Mouse (Mus musculus) stomach, postnatal 0 days (tissue): ENCODE measurements at regions not wholly inside any gene's neighbourhood (a gene's known extent, or its start where the extent isn't known, plus 50 kb on each side); places are given as distances from the start of the nearest gene placed in this dataset.

ENCODE experiments used
- ATAC-seq: fragments of 200-750 bp; cut with Nextera tagmentation; 2 replicates; pipeline ENCODE4 v1.8.0; 2017; ENCODE audit not compliant: low FRiP score, low TSS enrichment
- DNase-seq: peaks from one replicate; pipeline ENCODE4 v3.0.0-alpha.2; 2016; ENCODE audit warnings: low spot score
- H3K27ac ChIP-seq: fragments of 300-500 bp; sonication (generic); replicated peaks from 2 replicates; pipeline ENCODE4 v1.5.1; 2014; ENCODE audit warnings: mild to moderate bottlenecking, control low read depth
- H3K27me3 ChIP-seq: fragments of 300-500 bp; sonication (generic); 2 replicates; pipeline ENCODE4 v1.6.1; 2014; ENCODE audit warnings: low read length; ENCODE audit not compliant: control insufficient read depth, insufficient read depth
- H3K36me3 ChIP-seq: fragments of 300-500 bp; sonication (generic); 2 replicates; pipeline ENCODE4 v1.6.1; 2014; ENCODE audit warnings: low read length, mixed read lengths; ENCODE audit not compliant: control insufficient read depth, insufficient read depth
- H3K4me1 ChIP-seq: fragments of 300-500 bp; sonication (generic); replicated peaks from 2 replicates; pipeline ENCODE4 v1.6.1; 2014; ENCODE audit warnings: antibody characterized with exemption; ENCODE audit not compliant: control insufficient read depth, insufficient read depth
- H3K4me2 ChIP-seq: fragments of 300-500 bp; sonication (generic); replicated peaks from 2 replicates; pipeline ENCODE4 v1.6.1; 2014; ENCODE audit warnings: low read depth, mild to moderate bottlenecking, control low read depth, moderate library complexity
- H3K4me3 ChIP-seq: fragments of 300-500 bp; sonication (generic); 2 replicates; pipeline ENCODE4 v1.5.1; 2014; ENCODE audit warnings: low read depth, low read length, control low read depth
- H3K9ac ChIP-seq: fragments of 300-500 bp; sonication (generic); 2 replicates; pipeline ENCODE4 v1.6.1; 2014; ENCODE audit warnings: mild to moderate bottlenecking, low read length, control low read depth, mixed read lengths
- H3K9me3 ChIP-seq: fragments of 300-500 bp; sonication (generic); 2 replicates; pipeline ENCODE4 v1.6.1; 2016; ENCODE audit warnings: low read length; ENCODE audit not compliant: control insufficient read depth
- CTCF ChIP-seq: IDR thresholded peaks from 2 replicates; pipeline ENCODE4 v1.5.1; 2016; ENCODE audit warnings: antibody characterized with exemption, low read depth, mild to moderate bottlenecking, moderate library complexity
- EP300 ChIP-seq: optimal IDR thresholded peaks from 2 replicates; pipeline ENCODE3; 2016; ENCODE audit warnings: antibody characterized with exemption
- WGBS: fragments of 180-500 bp; shearing (Covaris S2); extraction: QIAGEN DNeasy Blood & Tissue Kit; methylation state at CpG from one replicate; pipeline ENCODE4 v1.1.7; 2014; 5-methylcytosine and 5-hydroxymethylcytosine counted together

- Histone ChIP-seq H3K9me3 (no peaks in the 10 kb centered on the region), H3K4me2 (peak overlapping the region; percentile 61), H3K9ac (peak overlapping the region; percentile 47; the same call in 1 of the 2 replicates), H3K27ac (no peak overlapping the region), H3K4me1 (peaks cover 6% of the 10 kb centered on the region), H3K36me3 (no peaks in the 10 kb centered on the region), H3K27me3 (peaks cover 15% of the 10 kb centered on the region; the same call in 1 of the 2 replicates), H3K4me3 (peak overlapping the region; percentile 35)
- DNase-seq (no peak), ATAC-seq (peak; percentile 57; the same call in 1 of the 2 replicates)
- no peak for TF ChIP-seq CTCF
- no peak for TF ChIP-seq EP300
- 3% methylated on average over 35 of the region's 35 CpGs for WGBS
Observed at GRCm38 (mm10) chr3:17786721-17787442, 161.3 kb upstream of the Cypt12 start.

- no peaks in the 10 kb centered on the region for H3K36me3 ChIP-seq
- ATAC-seq: no peak
- H3K9me3 ChIP-seq: no peaks in the 10 kb centered on the region
- DNase-seq: no peak
- peaks cover 6% of the 10 kb centered on the region for H3K4me1 ChIP-seq
- H3K27me3 ChIP-seq: peaks cover 15% of the 10 kb centered on the region; the same call in 1 of the 2 replicates
- TF ChIP-seq CTCF (no peak), EP300 (no peak)
- peak overlapping the region; percentile 61 for H3K4me2 ChIP-seq
- no peak overlapping the region for H3K27ac ChIP-seq
- no peak overlapping the region for H3K4me3 ChIP-seq
- WGBS: 10% methylated on average over 18 of the region's 18 CpGs
- no peak overlapping the region for H3K9ac ChIP-seq
Observed at GRCm38 (mm10) chr3:17787443-17788333, 160.5 kb upstream of the Cypt12 start.

- DNase-seq (no peak), ATAC-seq (no peak)
- H3K9me3 ChIP-seq: no peaks in the 10 kb centered on the region
- H3K4me3 ChIP-seq: no peak overlapping the region
- no peak overlapping the region for H3K27ac ChIP-seq
- no peak overlapping the region for H3K9ac ChIP-seq
- 34% methylated on average over 4 of the region's 4 CpGs for WGBS
- H3K27me3 ChIP-seq: peaks cover 16% of the 10 kb centered on the region; the same call in 1 of the 2 replicates
- H3K4me2 ChIP-seq: no peak overlapping the region
- TF ChIP-seq EP300 (no peak), CTCF (no peak)
- peaks cover 6% of the 10 kb centered on the region for H3K4me1 ChIP-seq
- no peaks in the 10 kb centered on the region for H3K36me3 ChIP-seq
Observed at GRCm38 (mm10) chr3:17788334-17788720, 159.9 kb upstream of the Cypt12 start.

- Histone ChIP-seq H3K4me3 (no peak overlapping the region), H3K4me2 (no peak overlapping the region), H3K9me3 (no peaks in the 10 kb centered on the region), H3K27ac (no peak overlapping the region), H3K9ac (no peak overlapping the region), H3K36me3 (no peaks in the 10 kb centered on the region), H3K27me3 (peaks cover 18% of the 10 kb centered on the region; the same call in 1 of the 2 replicates), H3K4me1 (peaks cover 6% of the 10 kb centered on the region)
- DNase-seq: no peak
- 27% methylated on average over 3 of the region's 3 CpGs for WGBS
- TF ChIP-seq EP300 (no peak), CTCF (no peak)
- no peak for ATAC-seq
Observed at GRCm38 (mm10) chr3:17788778-17789299, 159.4 kb upstream of the Cypt12 start.

- Histone ChIP-seq H3K4me1 (peaks cover 6% of the 10 kb centered on the region), H3K27me3 (peaks cover 18% of the 10 kb centered on the region; the same call in 1 of the 2 replicates), H3K9me3 (no peaks in the 10 kb centered on the region), H3K4me2 (no peak overlapping the region), H3K36me3 (no peaks in the 10 kb centered on the region), H3K9ac (no peak overlapping the region), H3K27ac (no peak overlapping the region), H3K4me3 (no peak overlapping the region)
- DNase-seq (no peak), ATAC-seq (no peak)
- 4% methylated on average over 9 of the region's 9 CpGs for WGBS
- TF ChIP-seq EP300 (no peak), CTCF (no peak)
Observed at GRCm38 (mm10) chr3:17789454-17790196, 158.6 kb upstream of the Cypt12 start.
